Mouse (Mus musculus): ENCODE measurements around the gene C9. TPM values are rescaled to one million over a fixed set of nuclear protein-coding genes. Genes with fewer than 3 reads are reported as not detected.

The C9 gene
- polyA plus RNA-seq, 2 experiments: 0.11 to 0.25 TPM

DNA sequence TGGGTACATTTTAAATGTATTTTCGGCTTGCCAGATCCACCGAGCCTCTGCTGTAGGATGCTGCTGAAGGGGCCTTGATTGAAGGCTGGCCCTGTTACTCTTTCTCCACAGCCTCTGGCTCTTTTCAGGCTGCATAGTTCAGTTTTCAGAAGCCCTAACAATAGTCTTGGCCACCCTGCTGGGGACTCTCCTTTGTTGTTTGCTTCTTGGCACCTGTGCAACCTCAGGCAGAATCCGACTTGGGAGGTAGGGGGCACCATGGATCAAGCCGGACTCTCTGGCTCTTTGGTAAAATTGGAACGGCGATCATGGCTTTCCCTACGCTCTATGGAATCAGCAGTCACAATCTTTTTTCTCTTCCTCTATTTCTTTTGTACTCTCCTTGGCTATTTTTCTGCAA, 13.3 kb upstream of the C9 start:
- ATAC-seq (ENCODE audit: low FRiP score, low read depth) (no peak), DNase-seq (ENCODE audit: low spot score) (no peak)
- no peak overlapping the region for H3K27ac ChIP-seq (replicated peaks; ENCODE audit: low read depth, low read length)
- H3K4me3 ChIP-seq (replicated peaks; ENCODE audit: low read length): no peak overlapping the region
- no peaks in the 10 kb centered on the region for H3K27me3 ChIP-seq (ENCODE audit: control insufficient read depth, insufficient read depth, low read length)
- no peak overlapping the region for H3K4me2 ChIP-seq (replicated peaks; ENCODE audit: low read depth, low read length, severe bottlenecking)
- WGBS: 88% methylated on average over 7 of the region's 7 CpGs
- no peak overlapping the region for H3K9ac ChIP-seq (ENCODE audit: low read depth, low read length, severe bottlenecking)
- no peak for TF ChIP-seq POLR2A (IDR thresholded peaks at IDR 0.05; ENCODE audit: borderline replicate concordance, extremely low read depth, insufficient read depth, insufficient read length)
- H3K36me3 ChIP-seq (ENCODE audit: control insufficient read depth, insufficient read depth, low read length): peaks cover 71% of the 10 kb centered on the region
- H3K4me1 ChIP-seq (ENCODE audit: control insufficient read depth, insufficient read depth, low read length): no peaks in the 10 kb centered on the region
- H3K9me3 ChIP-seq (ENCODE audit: control insufficient read depth, low read length): no peaks in the 10 kb centered on the region

DNA sequence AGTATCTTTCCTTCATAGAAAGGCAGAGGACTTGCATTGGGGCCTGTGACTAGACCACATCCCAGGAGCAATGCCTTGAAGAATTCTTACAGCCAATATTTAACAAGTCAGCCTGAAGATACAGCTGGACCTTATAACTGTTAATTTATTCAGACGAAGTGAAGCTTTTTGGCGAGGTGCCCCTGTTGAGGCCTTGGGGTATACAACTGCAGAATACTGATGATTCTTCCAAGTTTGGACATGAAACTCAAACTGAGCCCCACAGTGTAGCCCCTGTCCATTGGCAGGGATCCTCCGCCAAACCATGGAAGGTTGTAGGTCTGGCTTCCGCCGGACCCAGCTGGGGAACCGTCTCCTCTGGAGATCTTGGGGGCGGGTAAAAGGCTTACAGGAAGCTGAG, 12.7 kb upstream of the C9 start:
- Histone ChIP-seq H3K4me2 (replicated peaks; ENCODE audit: low read depth, low read length, severe bottlenecking) (no peak overlapping the region), H3K27ac (replicated peaks; ENCODE audit: low read depth, low read length) (no peak overlapping the region), H3K4me3 (replicated peaks; ENCODE audit: low read length) (no peak overlapping the region), H3K36me3 (ENCODE audit: control insufficient read depth, insufficient read depth, low read length) (peaks cover 73% of the 10 kb centered on the region), H3K4me1 (ENCODE audit: control insufficient read depth, insufficient read depth, low read length) (no peaks in the 10 kb centered on the region), H3K9ac (ENCODE audit: low read depth, low read length, severe bottlenecking) (no peak overlapping the region), H3K9me3 (ENCODE audit: control insufficient read depth, low read length) (no peaks in the 10 kb centered on the region), H3K27me3 (ENCODE audit: control insufficient read depth, insufficient read depth, low read length) (no peaks in the 10 kb centered on the region)
- no peak for TF ChIP-seq POLR2A (IDR thresholded peaks at IDR 0.05; ENCODE audit: borderline replicate concordance, extremely low read depth, insufficient read depth, insufficient read length)
- ATAC-seq (ENCODE audit: low FRiP score, low read depth): no peak
- WGBS: 67% methylated on average over 7 of the region's 7 CpGs
- no peak for DNase-seq (ENCODE audit: low spot score)

DNA sequence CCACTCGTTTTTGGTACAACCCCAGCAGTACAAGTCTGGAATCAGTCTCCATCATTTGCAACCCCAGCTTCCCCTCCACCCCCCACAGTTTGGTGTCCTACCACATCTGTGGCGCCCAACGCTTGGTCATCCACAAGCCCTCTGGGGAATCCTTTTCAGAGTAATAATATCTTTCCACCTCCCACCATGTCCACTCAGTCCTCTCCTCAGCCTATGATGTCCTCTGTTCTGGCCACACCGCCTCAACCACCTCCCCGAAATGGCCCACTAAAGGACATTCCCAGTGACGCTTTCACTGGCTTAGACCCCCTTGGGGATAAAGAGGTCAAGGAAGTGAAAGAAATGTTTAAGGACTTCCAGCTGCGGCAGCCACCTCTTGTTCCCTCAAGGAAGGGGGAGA, 9.8 kb upstream of the C9 start:
- H3K36me3 ChIP-seq (ENCODE audit: control insufficient read depth, insufficient read depth, low read length): peaks cover 68% of the 10 kb centered on the region
- 81% methylated on average over 7 of the region's 7 CpGs for WGBS
- no peaks in the 10 kb centered on the region for H3K27me3 ChIP-seq (ENCODE audit: control insufficient read depth, insufficient read depth, low read length)
- H3K4me3 ChIP-seq (replicated peaks; ENCODE audit: low read length): no peak overlapping the region
- no peak for TF ChIP-seq POLR2A (IDR thresholded peaks at IDR 0.05; ENCODE audit: borderline replicate concordance, extremely low read depth, insufficient read depth, insufficient read length)
- ATAC-seq (ENCODE audit: low FRiP score, low read depth) (no peak), DNase-seq (ENCODE audit: low spot score) (no peak)
- no peaks in the 10 kb centered on the region for H3K9me3 ChIP-seq (ENCODE audit: control insufficient read depth, low read length)
- H3K27ac ChIP-seq (replicated peaks; ENCODE audit: low read depth, low read length): no peak overlapping the region
- H3K9ac ChIP-seq (ENCODE audit: low read depth, low read length, severe bottlenecking): no peak overlapping the region
- no peaks in the 10 kb centered on the region for H3K4me1 ChIP-seq (ENCODE audit: control insufficient read depth, insufficient read depth, low read length)
- H3K4me2 ChIP-seq (replicated peaks; ENCODE audit: low read depth, low read length, severe bottlenecking): no peak overlapping the region

DNA sequence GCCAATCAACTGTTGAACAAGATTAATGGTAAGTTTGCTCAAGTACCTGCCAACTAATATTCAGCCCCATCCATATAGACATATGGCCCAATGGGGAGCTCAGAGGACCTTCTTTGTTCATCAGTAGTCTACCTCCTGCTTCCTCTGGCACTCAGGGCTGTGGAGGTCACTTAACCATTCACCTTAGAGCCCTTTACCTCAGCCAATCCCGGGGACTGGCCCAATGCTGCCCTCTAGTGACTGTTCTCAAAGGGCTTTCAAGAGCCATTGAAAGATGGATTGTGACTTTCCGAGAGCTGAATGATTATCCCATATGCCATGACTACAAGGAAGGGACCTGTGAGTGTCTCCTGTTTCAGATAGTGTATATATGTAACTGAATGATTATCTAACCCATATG, 9.4 kb upstream of the C9 start:
- 57% methylated on average over 2 of the region's 2 CpGs for WGBS
- no peak for DNase-seq (ENCODE audit: low spot score)

DNA sequence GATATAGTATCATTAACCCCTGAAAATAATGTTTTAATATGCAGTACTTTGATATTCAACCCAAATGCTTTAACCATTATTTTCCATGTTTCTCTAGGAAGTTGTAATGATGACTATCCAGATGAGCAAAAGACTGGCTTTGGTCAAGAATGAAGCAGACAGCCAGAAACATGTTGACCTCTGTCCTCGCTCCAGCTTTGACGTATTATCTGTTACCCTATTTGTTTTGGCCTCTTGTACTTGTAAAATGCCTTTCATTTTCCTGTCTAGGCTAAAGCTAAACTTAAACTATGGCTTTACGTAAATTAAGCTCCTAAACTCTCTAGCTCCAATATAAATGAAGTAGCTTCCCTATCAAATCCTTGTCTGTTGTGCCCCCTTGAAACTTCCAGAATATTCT, 6.4 kb upstream of the C9 start:
- DNase-seq (ENCODE audit: low spot score) (no peak), ATAC-seq (ENCODE audit: low FRiP score, low read depth) (no peak)
- no peaks in the 10 kb centered on the region for H3K27me3 ChIP-seq (ENCODE audit: control insufficient read depth, insufficient read depth, low read length)
- peaks cover 41% of the 10 kb centered on the region for H3K36me3 ChIP-seq (ENCODE audit: control insufficient read depth, insufficient read depth, low read length)
- H3K9ac ChIP-seq (ENCODE audit: low read depth, low read length, severe bottlenecking): no peak overlapping the region
- no peak for TF ChIP-seq POLR2A (IDR thresholded peaks at IDR 0.05; ENCODE audit: borderline replicate concordance, extremely low read depth, insufficient read depth, insufficient read length)
- H3K9me3 ChIP-seq (ENCODE audit: control insufficient read depth, low read length): no peaks in the 10 kb centered on the region
- WGBS: 87% methylated on average over 3 of the region's 3 CpGs
- H3K4me3 ChIP-seq (replicated peaks; ENCODE audit: low read length): no peak overlapping the region
- H3K4me2 ChIP-seq (replicated peaks; ENCODE audit: low read depth, low read length, severe bottlenecking): no peak overlapping the region
- H3K4me1 ChIP-seq (ENCODE audit: control insufficient read depth, insufficient read depth, low read length): no peaks in the 10 kb centered on the region
- H3K27ac ChIP-seq (replicated peaks; ENCODE audit: low read depth, low read length): no peak overlapping the region

More for the DNA sequence above, 9.4 kb upstream of the C9 start:
- TF ChIP-seq POLR2A (IDR thresholded peaks at IDR 0.05; ENCODE audit: borderline replicate concordance, extremely low read depth, insufficient read depth, insufficient read length): no peak
- ATAC-seq (ENCODE audit: low FRiP score, low read depth): no peak
- Histone ChIP-seq H3K36me3 (ENCODE audit: control insufficient read depth, insufficient read depth, low read length) (peaks cover 63% of the 10 kb centered on the region), H3K27me3 (ENCODE audit: control insufficient read depth, insufficient read depth, low read length) (no peaks in the 10 kb centered on the region), H3K9me3 (ENCODE audit: control insufficient read depth, low read length) (no peaks in the 10 kb centered on the region), H3K9ac (ENCODE audit: low read depth, low read length, severe bottlenecking) (no peak overlapping the region), H3K4me3 (replicated peaks; ENCODE audit: low read length) (no peak overlapping the region), H3K27ac (replicated peaks; ENCODE audit: low read depth, low read length) (no peak overlapping the region), H3K4me1 (ENCODE audit: control insufficient read depth, insufficient read depth, low read length) (no peaks in the 10 kb centered on the region), H3K4me2 (replicated peaks; ENCODE audit: low read depth, low read length, severe bottlenecking) (no peak overlapping the region)

DNA sequence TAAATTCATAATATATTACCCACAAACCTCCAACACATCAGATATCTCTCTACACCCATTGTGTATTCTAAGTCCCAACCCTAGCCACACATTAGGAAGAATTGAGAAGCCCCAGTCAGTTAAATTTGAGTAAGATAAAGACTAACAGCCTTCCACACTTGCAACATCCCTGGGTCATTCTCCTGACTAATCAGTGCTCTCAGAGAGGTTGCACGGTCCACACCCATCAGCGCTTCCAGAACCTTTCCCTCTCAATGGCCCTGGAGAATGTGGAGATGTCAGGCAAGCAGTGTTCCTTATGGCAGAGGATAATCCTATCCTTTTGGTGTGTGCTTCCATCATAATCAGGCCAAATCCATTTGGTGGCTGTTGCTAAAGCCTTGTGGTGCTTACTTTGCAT, 675 bp upstream of the C9 start:
- no peaks in the 10 kb centered on the region for H3K27me3 ChIP-seq (ENCODE audit: control insufficient read depth, insufficient read depth, low read length)
- DNase-seq (ENCODE audit: low spot score) (no peak), ATAC-seq (ENCODE audit: low FRiP score, low read depth) (no peak)
- H3K27ac ChIP-seq (replicated peaks; ENCODE audit: low read depth, low read length): no peak overlapping the region
- H3K9ac ChIP-seq (ENCODE audit: low read depth, low read length, severe bottlenecking): no peak overlapping the region
- H3K4me1 ChIP-seq (ENCODE audit: control insufficient read depth, insufficient read depth, low read length): peaks cover 7% of the 10 kb centered on the region
- no peak overlapping the region for H3K4me2 ChIP-seq (replicated peaks; ENCODE audit: low read depth, low read length, severe bottlenecking)
- no peak overlapping the region for H3K4me3 ChIP-seq (replicated peaks; ENCODE audit: low read length)
- 88% methylated on average over 2 of the region's 2 CpGs for WGBS
- H3K9me3 ChIP-seq (ENCODE audit: control insufficient read depth, low read length): no peaks in the 10 kb centered on the region
- H3K36me3 ChIP-seq (ENCODE audit: control insufficient read depth, insufficient read depth, low read length): no peaks in the 10 kb centered on the region
- no peak for TF ChIP-seq POLR2A (IDR thresholded peaks at IDR 0.05; ENCODE audit: borderline replicate concordance, extremely low read depth, insufficient read depth, insufficient read length)
